Mouse (Mus musculus) ES-Bruce4 (cell line): Measurements from ENCODE around the gene Ptprg. TPM values are rescaled to one million over a fixed set of nuclear protein-coding genes. Genes with fewer than 3 reads are reported as not detected.

Experiments used
- H3K27ac ChIP-seq: 2 replicates; pipeline ENCODE4 v1.5.1; 2012; ENCODE audit warnings: low read length, inconsistent platforms; ENCODE audit not compliant: insufficient read depth
- H3K27me3 ChIP-seq: 2 replicates; pipeline ENCODE4 v1.6.1; 2012; ENCODE audit warnings: mild to moderate bottlenecking, low read length, inconsistent platforms; ENCODE audit not compliant: control insufficient read depth, poor library complexity, insufficient read depth, severe bottlenecking
- H3K36me3 ChIP-seq: 2 replicates; pipeline ENCODE4 v1.6.1; 2012; ENCODE audit warnings: inconsistent platforms, mild to moderate bottlenecking, low read length, moderate library complexity; ENCODE audit not compliant: control insufficient read depth, poor library complexity, insufficient read depth, severe bottlenecking
- H3K4me1 ChIP-seq: one replicate; pipeline ENCODE4 v1.8.1; 2011; ENCODE audit warnings: low read length; ENCODE audit not compliant: control insufficient read depth, insufficient read depth
- H3K4me3 ChIP-seq: 2 replicates; pipeline ENCODE4 v1.5.1; 2011; ENCODE audit warnings: low read depth, mild to moderate bottlenecking, low read length
- H3K9ac ChIP-seq: 2 replicates; pipeline ENCODE4 v1.6.1; 2012; ENCODE audit warnings: low read depth, mild to moderate bottlenecking, inconsistent platforms; ENCODE audit not compliant: poor library complexity, severe bottlenecking
- H3K9me3 ChIP-seq: replicated peaks from 2 replicates; pipeline ENCODE4 v1.6.1; 2012; ENCODE audit warnings: mild to moderate bottlenecking, low read length, inconsistent platforms; ENCODE audit not compliant: control insufficient read depth, poor library complexity, insufficient read depth, severe bottlenecking
- CTCF ChIP-seq: IDR thresholded peaks from one replicate; pipeline ENCODE4 v1.8.1; 2011; ENCODE audit warnings: low read depth, low read length
- EP300 ChIP-seq: IDR thresholded peaks from 2 replicates; pipeline ENCODE4 v1.6.1; 2011; ENCODE audit warnings: low read depth, low read length; ENCODE audit not compliant: insufficient read depth
- POLR2A ChIP-seq: IDR thresholded peaks from one replicate; pipeline ENCODE4 v1.8.1; 2011; ENCODE audit warnings: low read length; ENCODE audit not compliant: insufficient read depth
- polyA plus RNA-seq: library from polyadenylated mRNA; stranded (reverse); fragments of >200 nt; gene quantifications from 2 replicates; pipeline ENCODE4 v1.2.4, GENCODE M21; 2011; ENCODE audit warnings: low read depth; ENCODE audit not compliant: missing spikeins, insufficient read depth, insufficient read length

The Ptprg gene
- 26.4 and 27.4 TPM in 2 replicates for polyA plus RNA-seq

- Histone ChIP-seq H3K9ac (peak within 1 kb of the TSS; percentile 96), H3K27me3 (no peaks in the 10 kb centered on the region), H3K36me3 (no peaks in the 10 kb centered on the region), H3K9me3 (peaks cover 10% of the 10 kb centered on the region), H3K4me1 (no peaks in the 10 kb centered on the region), H3K4me3 (peak within 1 kb of the TSS; percentile 92), H3K27ac (peak within 1 kb of the TSS; percentile 75)
- TF ChIP-seq POLR2A (peak; percentile 15), EP300 (0 out of 2 replicates have a peak, but pooled peaks have one; percentile 16), CTCF (no peak)
Measured at GRCm38 (mm10) chr14:11553273-11553665, at the start of gene Ptprg. TSS of gene Ptprg (plus strand) at chr14:11553532.

DNA sequence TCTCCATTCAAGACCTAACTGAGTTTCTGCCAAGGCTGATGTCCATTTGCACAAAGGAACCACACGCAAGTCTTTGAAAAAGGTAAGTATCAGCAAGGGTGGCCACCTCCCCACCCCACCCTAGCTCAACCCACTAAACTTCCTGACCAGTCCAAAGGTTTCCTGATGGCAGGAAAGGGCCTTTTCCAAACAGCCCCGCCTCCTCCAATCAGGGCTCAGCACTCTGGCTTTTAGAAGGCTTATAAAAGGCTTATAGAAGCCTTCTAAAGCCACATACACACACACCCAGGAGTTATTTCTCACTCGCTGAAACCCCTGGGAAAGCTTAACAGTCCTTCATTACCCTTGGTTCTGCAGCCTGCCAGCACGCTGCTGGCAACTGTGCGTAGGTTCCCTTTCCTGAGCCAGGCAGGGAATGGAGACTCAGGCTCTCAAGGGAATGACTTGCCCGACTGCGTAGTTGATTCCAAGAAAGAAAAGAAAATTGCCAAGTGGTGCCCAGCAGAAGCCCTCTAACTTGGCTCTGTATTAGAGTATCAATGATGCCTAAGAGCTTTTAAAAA, 49.4 kb upstream of the Ptprg start:
- H3K4me3 ChIP-seq: no peak overlapping the region
- TF ChIP-seq POLR2A: no peak
- no peak for TF ChIP-seq CTCF
- no peak for TF ChIP-seq EP300
- H3K27ac ChIP-seq: no peak overlapping the region
- no peaks in the 10 kb centered on the region for H3K9me3 ChIP-seq
- no peak overlapping the region for H3K9ac ChIP-seq
- H3K36me3 ChIP-seq: no peaks in the 10 kb centered on the region
- no peaks in the 10 kb centered on the region for H3K27me3 ChIP-seq
- no peaks in the 10 kb centered on the region for H3K4me1 ChIP-seq

- TF ChIP-seq EP300: no peak
- no peak for TF ChIP-seq POLR2A
- no peak for TF ChIP-seq CTCF
- Histone ChIP-seq H3K36me3 (no peaks in the 10 kb centered on the region), H3K27ac (no peak overlapping the region)
Measured at GRCm38 (mm10) chr14:11510173-11510572, 43.2 kb upstream of the Ptprg start.

GRCm38 (mm10) chr14:11519171-11519570, 34.2 kb upstream of the Ptprg start:
- H3K4me3 ChIP-seq: no peak overlapping the region
- no peaks in the 10 kb centered on the region for H3K9me3 ChIP-seq
- no peaks in the 10 kb centered on the region for H3K4me1 ChIP-seq
- TF ChIP-seq POLR2A: no peak
- no peak for TF ChIP-seq CTCF
- TF ChIP-seq EP300: no peak
- no peak overlapping the region for H3K9ac ChIP-seq
- H3K27ac ChIP-seq: no peak overlapping the region
- no peaks in the 10 kb centered on the region for H3K27me3 ChIP-seq
- no peaks in the 10 kb centered on the region for H3K36me3 ChIP-seq

More at GRCm38 (mm10) chr14:11510173-11510572, 43.2 kb upstream of the Ptprg start:
- Histone ChIP-seq H3K27me3 (no peaks in the 10 kb centered on the region), H3K4me1 (no peaks in the 10 kb centered on the region), H3K9ac (no peak overlapping the region), H3K9me3 (no peaks in the 10 kb centered on the region), H3K4me3 (no peak overlapping the region)

DNA sequence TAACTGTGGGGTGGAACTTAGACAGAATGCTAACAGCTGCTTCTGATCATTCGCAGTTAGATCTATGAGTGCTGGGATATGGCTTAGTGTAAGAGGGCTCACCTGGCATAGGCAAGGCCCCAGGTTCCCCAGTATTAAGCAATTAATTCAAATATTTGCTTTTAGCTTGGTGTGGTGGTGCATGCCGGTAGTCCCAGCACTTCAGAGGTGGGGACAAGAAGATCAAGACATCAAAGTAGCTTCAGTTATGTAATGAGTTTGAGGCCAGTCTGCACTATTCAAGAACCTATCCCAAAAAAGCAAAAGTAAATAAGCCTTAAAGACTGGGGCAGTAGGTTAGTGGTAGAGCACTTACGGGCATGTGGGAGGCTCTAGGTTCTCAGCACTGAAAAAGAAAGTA, 30.3 kb upstream of the Ptprg start:
- no peak for TF ChIP-seq EP300
- TF ChIP-seq POLR2A: no peak
- no peak for TF ChIP-seq CTCF

GRCm38 (mm10) chr14:11529591-11529990, 23.7 kb upstream of the Ptprg start:
- TF ChIP-seq POLR2A (no peak), CTCF (no peak)
- no peaks in the 10 kb centered on the region for H3K4me1 ChIP-seq
- no peaks in the 10 kb centered on the region for H3K36me3 ChIP-seq
- no peak overlapping the region for H3K27ac ChIP-seq
- H3K9me3 ChIP-seq: no peaks in the 10 kb centered on the region
- no peaks in the 10 kb centered on the region; the same call in 1 of the 2 replicates for H3K27me3 ChIP-seq
- no peak overlapping the region for H3K4me3 ChIP-seq
- H3K9ac ChIP-seq: no peak overlapping the region

More for the DNA sequence above, 30.3 kb upstream of the Ptprg start:
- no peaks in the 10 kb centered on the region for H3K9me3 ChIP-seq
- H3K27ac ChIP-seq: no peak overlapping the region
- H3K9ac ChIP-seq: no peak overlapping the region
- H3K4me3 ChIP-seq: no peak overlapping the region
- H3K27me3 ChIP-seq: no peaks in the 10 kb centered on the region; the same call in 1 of the 2 replicates
- no peaks in the 10 kb centered on the region for H3K36me3 ChIP-seq
- H3K4me1 ChIP-seq: no peaks in the 10 kb centered on the region
